Mouse (Mus musculus): ENCODE results near the gene Chml.

- no peak for TF ChIP-seq CTCF (IDR thresholded peaks at IDR 0.05; ENCODE audit: low read depth, low read length)
- TF ChIP-seq EP300 (IDR thresholded peaks at IDR 0.05; ENCODE audit: insufficient read depth, low read depth, low read length), result no peak
- no peak for TF ChIP-seq POLR2A (IDR thresholded peaks at IDR 0.05; ENCODE audit: insufficient read depth, low read length)
Observed at GRCm38 (mm10) chr1:175646952-175647351, 45.7 kb downstream of the Chml start.
